Mouse (Mus musculus) kidney, adult 9 months (tissue): ENCODE measurements around the gene Tmem147.
"Not testable (repeated sequence)": the region's sequence is repeated elsewhere in the genome, so short reads cannot be mapped to it uniquely, and the experiment has no call there.

ENCODE experiments used
- DNase-seq: peaks from one replicate; pipeline ENCODE4 v3.0.0; 2022

Gene Tmem147

DNA sequence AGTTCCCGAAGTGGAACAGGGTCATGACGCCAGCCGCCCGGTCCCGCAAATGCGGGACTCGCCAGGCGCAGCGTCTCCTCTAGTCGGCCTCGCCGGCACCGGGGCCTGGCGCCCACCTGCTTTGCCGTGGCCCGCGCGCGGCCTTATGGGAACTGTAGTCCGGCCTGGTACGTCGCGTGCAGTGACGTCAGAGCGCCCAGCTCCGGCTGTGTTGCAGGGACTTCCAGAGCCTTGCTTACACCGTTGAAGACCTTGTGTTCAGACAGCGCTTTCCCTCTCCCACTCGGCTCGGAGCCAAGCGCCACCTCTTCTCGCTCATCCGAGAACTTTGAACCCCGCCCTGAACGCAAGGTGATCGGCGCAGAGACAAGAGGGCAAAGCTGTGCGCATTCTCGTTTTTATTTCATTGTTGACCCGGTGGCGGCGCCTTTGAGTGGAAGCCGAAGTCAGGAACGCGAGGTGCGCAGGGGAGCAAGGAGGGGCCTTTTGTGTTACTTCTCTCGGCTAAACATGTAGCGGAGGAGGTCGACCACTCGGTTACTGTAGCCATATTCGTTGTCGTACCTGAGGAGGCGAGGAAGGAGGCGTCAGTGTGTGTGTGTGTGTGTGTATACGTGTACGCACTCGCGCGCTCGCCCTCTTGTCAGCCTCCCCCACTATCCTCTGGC, at the start of gene Tmem147:
Gene Tmem147, minus strand, starts transcription at position 145 of the 668 bp plus-strand sequence.
- peak; percentile 98 for DNase-seq

DNA sequence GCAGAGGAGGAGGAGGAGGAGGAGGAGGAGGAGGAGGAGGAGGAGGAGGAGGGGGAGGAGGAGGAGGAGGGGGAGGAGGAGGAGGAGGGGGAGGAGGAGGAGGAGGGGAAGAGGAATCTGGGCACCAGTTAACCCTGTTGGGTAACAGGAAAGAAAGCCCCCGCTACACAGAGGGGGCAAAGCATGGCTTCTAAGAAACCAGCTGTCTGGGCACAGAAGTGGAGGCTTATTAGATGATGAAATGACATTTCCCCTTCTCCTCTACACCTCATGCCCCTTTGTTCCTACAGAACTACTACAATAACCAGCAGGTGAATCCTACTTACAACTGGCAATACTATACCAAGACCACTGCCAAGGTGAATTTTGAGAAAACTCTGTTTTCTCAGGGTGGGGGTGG, 48.6 kb upstream of the Tmem147 start:
- DNase-seq: no peak

DNA sequence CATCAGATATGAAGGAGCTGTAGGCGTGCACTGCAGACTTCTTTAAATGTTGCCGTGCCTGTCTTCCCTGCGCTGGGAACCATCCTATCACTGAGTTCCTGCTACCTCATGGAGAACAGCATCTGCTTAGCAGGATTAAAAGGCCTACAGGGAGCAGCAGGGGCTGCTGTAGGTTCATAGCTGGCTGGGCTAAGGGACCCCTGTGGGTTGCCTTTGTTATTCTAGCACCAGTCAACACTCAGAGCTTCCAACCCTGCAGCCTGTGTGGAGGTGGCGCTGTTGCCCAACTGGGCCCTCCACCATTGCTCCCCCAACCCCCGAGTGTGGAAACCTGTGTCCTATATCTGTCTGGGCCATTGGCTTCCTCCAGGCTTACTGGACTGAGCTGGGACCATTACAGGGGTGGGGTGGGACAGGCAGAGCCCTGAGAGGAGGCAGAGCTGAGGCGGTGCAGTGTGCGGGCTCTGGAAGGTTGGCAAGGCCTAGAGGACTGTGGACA, 47.8 kb upstream of the Tmem147 start:
- DNase-seq: no peak

DNA sequence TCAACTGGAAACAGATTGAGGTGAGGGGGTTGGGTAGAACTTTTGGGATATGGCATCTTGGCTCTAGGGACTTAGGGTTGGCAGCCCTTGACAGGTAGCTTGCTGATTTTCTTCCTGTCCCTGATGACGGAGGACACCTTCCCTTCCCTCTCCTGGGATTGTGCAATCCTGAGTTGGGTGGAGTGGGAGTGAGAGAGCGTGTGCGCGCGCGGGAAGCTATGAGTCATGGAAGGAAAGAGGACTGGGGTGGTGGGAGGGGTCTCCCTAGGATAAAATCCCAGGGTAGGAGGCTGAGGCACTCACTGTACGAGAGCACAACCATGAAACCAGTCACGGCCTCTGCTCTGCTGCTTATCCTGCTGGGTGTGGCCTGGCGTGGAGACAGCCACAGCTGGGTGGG, 46.8 kb upstream of the Tmem147 start:
- DNase-seq: no peak

DNA sequence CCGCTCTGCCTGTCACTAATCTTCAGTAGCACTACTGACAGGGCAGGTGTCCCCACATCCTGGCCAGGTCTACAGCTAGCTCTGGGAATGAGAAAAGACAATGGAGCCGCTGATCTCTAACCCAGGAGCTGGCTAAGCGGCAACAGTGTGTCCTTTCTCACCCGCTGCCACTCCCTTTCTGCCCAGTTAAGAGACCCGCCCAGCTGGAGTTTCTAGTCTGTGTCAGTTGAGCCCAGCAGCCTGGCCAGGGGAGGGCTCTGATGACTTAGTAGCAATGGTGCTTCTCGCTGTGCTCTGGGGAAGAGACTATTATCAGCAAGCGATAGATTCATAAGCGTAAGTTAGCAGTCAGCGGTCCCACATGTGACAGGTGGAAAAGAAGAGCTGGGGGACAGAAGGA, 39.9 kb upstream of the Tmem147 start:
- no peak for DNase-seq

DNA sequence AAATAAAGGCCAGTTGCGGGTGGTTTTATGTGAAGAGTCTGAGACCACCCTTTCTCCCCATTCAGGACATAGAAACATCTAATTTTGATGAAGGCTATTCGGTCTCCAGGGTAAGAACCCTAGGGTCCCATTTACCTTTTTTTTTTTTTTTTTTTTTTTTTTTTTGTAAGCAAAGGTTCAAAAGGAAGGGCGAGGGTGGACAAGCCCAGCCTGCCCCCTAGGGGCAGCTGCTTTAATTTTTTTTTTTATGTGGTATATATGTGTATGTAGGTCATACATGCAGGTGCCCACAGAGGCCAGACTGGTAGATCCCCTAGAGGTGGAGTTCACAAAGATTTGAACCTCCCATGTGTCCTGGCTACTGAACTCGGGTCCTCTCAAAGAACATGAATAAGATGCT, 37.1 kb upstream of the Tmem147 start:
- no peak for DNase-seq

DNA sequence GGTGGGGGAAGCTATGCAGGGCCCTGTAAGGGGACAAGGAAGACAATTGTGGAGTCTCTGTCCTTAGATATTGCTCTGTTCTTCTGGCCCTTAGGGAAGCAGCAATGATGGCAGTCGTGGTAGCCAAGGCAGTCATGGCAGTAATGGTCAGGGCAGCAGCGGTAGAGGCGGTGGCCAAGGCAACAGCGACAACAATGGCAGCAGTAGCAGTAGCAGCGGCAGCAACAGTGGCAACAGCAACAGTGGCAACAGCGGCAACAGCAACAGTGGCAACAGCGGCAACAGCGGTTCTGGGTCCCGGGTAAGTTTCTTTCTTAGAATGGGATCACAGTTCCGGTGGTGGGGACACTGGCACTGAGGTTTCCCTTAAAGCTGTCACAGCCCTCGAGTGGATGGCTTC, 35.8 kb upstream of the Tmem147 start:
- DNase-seq: no peak

DNA sequence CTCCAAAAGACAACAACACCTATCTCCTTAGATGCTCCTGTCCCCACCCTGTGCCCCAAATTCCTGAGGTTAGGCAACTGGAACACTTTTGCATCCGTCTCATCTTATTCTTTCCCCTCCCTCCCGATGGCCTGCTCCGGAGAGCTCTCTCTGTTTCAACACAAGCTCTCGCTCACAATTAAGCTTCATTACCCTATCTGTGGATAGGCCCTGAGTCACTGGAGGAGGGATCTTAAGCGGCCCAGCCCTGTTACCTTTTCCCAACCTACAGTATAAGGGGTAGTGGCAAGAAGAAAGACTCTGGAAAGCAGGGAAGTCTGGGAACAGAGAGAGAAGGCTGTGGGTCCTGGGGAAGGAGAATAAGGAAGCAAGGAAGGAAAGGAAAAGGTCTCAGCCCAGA, 34.1 kb upstream of the Tmem147 start, which contains the start of gene Dmkn:
Gene Dmkn, plus strand, starts transcription at position 301 of the 400 bp plus-strand sequence.
- DNase-seq: no peak

DNA sequence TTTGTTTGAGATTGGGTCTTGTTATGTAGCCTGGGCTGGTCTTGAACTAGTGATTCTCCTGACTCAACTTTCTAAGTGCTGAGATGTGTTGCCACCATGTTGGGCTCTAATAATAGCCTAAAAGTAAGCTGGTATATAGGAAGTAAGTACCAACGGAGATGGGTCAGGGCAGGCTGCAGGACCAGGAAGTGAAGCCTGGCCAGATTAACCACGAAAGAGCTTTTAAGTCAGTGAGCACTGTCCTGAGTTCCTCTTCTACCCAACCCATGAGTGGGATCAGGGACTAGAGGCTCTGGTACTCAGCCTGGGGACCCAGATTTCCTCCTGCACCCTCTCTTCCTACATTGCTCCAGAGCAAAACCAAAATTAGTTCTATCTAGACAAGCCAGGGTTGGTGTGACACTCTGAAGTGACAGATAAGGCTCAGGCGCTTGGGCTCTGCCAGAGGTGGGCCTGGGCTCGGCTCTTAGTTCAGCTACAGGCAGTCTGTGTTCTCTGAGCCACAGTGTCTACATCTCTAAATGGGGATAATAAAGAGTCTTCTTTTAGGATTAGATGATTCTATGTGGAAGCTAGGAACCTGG, 32.5 kb upstream of the Tmem147 start:
- no peak for DNase-seq

DNA sequence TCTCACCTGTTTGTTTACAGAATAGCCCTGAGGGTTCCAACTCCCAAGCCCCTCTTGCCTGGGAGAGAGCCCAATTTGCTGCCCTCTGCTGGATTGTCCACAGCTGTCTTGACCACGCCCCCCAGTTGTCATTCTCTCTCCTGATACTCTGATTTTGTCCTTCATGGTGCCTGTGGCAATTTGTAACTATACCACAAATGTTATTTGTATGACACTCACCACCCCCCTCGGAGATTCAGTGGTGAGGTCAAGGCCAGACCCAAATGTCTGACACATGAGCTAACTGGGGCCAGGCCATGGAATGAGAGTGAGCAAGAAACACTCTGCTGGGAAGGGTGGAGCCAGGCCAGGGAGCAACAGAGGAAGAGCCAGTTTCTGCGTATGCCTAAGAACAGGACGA, 29.5 kb upstream of the Tmem147 start:
- peak; percentile 34 for DNase-seq

DNA sequence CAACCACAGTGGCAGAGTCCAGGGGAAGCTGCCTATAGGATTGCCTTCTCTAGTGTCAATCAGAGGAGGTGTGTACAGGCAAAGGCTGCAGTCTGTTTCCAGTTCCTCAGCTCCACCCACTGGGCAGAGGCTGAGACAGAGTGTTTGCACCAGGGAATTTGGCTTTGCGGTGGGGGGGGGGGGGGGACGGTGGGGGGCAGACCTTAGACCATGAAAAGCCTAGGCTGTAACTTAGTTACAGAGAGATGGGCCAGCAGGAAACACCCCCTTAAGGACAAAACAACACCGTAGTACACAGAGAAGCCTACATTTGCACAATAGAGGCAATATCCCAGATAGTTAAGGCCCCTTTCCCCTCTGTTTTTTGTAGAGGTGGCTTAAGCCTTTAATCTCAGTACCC, 27.7 kb upstream of the Tmem147 start:
- DNase-seq: no peak

DNA sequence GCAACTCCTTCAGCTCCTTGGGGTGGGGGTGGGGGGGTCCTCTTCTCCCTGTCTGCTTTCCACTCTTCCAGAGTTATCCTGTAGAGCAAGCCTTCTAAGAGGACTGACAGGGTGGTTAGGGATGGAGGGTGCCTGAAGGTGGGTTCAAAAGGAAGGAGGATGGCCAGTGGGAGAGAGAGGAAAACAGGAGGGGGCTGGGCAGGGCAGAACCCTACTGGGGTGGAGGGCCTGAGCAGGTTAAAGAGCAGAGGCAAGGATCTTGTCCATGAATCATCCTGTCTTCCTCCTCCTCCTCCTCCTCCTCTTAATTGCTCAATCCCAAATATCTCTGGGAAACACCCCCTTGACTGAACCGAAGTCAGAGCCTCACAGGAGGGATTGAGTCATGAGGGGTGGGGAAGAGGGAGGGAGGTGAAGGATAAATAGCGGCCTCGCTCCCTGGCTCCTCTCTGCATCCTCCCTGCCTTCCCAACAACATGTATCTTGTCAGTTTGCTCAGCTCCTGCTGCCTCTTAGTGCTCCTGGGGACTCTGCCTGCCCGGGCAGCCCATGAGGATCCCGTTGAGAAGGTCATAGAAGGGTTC, 21.8 kb upstream of the Tmem147 start, which contains the start of gene Sbsn:
Gene Sbsn, plus strand, starts transcription at position 386 of the 584 bp plus-strand sequence.
- DNase-seq: no peak

DNA sequence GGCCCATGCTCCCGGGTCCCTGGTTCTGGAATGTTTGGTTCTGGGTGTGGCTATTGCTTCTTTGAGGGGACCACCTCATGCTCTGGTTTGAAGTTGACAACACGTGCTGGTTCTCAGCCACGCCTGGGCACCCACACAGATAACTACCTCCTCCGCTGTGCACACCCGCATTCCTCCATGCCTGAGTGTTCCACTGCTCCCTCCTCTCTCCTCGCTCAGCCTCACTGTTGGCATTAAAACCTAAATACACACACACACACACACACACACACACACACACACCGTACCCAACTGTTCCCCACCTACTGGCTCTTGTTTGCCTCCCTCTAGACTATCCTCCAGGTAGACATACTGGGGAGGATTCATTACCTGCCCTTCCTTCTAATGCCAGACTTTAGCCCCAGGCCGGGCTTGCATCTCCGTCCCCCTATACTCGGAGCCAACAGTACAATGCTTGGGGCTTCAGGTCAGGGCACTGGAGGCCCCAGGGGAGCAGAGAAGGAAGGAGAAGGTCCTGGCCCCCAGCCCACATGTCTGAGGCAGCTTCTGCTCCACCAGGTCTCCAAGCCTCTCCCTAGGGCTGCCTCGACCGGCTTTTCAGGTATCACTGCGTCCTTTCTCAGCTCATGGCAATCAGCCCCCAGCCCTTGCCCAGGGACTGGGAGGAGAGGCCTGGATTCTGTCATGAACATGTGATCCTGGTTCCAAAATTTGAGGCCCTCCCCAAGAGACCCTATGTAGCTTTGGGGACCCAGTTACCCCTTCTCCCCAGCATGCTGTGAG, 20.7 kb upstream of the Tmem147 start:
- no peak for DNase-seq

DNA sequence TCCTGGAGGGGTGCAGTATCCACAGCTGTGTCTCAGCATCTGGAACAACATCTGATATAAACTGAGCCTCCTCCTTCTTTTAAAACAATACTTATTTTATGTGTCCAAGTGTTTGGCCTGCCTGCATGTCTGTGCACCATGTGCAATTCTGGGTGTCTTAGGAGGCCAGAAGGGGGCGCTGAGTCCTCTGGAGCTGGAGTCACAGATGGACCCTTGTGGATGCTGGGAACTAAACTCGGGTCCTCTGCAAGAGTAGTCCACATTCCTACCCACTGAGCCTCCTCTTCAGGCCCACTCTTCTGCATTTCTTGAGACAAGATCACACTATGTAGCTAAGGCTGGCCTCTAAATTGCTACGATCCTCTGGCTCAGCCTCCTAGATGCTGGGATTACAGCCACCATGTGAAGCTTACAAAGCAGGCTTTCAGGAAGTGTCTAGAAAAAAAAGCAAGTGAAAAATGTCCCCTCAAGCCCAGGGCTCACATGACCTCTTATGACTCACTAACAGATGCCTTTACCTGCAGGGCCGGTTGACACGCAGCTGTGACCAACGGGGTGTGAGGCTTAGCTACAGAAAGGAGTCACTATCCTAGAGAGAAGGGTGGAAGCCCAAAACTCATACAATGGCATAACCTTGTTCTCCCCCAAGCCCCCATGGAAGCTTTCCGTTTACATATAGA, 18.3 kb upstream of the Tmem147 start:
- DNase-seq: no peak

DNA sequence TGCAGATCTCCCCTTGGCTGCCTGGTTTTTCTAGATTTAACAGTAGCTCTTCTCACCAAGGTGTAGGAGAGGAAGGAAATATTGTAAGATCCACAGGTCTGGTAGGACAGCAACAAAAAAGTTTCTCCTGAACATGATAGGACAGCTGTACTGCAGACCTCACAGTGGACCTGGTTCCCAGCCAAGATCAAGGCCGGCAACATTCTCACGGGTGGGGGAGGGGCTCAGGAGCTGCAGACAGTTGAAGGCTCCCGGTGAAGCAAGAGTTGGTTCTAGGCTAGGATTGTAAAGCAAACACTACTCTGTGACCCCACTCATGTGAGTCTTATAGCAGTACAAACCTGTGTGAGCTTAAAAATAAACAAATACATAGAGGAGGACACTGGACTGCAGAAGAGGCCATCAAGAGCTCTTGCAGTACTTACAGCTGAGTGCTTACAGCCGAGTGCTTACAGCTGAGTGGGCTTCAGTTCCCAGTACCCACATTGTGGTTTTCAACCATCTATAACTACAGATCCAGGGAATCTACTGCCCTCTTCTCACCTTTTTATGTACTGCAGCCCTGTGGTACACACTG, 14.8 kb upstream of the Tmem147 start:
- DNase-seq: no peak

DNA sequence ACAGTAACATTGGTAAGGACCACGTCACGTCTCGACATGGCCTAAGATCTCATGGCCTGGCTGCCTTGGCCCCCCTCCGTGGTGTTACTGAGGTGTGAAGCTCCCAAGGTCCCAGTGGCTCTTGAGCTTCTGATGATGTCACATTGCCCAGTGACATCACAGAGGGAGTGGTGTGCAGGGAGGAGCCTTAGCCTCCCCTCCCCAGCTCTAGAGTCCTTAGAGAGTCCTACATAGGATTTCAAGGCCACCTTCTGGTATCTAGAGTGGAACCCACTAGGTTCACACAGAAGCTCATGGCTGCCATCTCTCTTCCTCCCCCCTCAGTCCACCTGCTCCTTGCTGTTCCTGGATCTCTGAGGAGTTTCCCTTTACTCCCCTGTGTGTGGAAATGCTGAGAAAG, 14.3 kb upstream of the Tmem147 start, which contains the start of gene Gapdhs:
Gene Gapdhs, minus strand, starts transcription at position 65 of the 400 bp plus-strand sequence.
- not testable (repeated sequence) for DNase-seq

DNA sequence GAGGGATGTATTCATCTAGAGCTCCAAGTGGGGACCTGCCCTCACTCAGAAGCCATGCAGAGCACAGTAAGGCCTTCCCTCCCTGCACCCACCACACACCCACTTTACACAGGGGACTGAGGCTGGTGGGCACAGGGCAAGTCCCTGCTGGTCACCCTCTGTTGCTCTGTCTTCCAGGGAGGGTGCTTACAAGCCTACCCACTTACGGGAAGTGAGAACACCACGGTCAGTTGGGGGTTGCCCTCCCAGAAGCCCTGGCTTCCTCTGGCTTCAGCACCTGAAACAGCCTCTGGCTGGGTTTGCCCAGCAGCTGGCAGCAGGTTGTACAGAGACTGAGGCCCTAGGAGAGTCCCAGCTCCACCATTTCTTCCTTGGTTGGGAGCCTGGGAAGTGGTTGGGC, 13.2 kb upstream of the Tmem147 start:
- DNase-seq: not testable (repeated sequence)

DNA sequence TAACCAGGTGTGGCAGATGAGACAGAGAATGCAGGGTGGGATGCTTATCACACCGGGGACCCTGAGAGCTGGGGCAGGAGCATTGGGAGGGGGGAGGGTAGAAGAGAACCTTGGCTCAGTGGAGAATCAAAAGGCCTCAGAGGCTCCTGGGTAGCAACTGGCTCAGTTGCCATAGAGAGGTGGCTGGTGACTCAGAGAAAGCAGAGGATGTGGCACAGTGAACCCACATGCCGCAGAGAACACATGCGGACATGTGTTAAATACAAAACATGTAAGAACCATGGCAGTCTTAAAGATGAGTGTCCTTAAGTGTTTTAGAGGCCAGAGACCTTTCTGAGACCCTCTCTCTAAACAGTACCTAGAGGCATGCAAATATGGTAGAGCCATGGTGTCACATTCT, 6.9 kb upstream of the Tmem147 start:
- DNase-seq: no peak

DNA sequence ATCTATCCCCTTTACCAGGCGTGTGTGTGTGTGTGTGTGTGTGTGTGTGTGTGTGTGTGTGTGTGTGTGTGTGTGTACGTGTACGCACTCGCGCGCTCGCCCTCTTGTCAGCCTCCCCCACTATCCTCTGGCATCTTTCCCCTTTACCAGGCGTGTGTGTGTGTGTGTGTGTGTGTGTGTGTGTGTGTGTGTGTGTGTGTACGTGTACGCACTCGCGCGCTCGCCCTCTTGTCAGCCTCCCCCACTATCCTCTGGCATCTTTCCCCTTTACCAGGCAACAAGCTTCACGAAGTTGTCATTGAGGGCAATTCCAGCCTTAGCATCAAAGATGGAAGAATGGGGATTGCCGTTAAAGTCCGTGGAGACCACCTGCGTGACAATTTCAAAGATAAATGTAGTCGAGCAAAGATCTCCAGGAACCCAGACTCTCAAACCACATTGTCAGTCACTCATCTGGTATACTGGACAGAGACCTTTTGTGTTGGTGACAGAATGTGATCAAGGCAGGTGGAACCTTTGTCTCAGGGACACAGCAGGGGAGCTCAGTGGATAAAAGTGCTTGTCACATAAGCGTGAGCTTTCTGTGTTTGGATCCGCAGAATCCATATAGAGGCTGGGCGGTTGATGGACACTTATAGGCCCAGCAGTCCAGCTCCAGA, 853 bp upstream of the Tmem147 start:
- DNase-seq: not testable (repeated sequence)

DNA sequence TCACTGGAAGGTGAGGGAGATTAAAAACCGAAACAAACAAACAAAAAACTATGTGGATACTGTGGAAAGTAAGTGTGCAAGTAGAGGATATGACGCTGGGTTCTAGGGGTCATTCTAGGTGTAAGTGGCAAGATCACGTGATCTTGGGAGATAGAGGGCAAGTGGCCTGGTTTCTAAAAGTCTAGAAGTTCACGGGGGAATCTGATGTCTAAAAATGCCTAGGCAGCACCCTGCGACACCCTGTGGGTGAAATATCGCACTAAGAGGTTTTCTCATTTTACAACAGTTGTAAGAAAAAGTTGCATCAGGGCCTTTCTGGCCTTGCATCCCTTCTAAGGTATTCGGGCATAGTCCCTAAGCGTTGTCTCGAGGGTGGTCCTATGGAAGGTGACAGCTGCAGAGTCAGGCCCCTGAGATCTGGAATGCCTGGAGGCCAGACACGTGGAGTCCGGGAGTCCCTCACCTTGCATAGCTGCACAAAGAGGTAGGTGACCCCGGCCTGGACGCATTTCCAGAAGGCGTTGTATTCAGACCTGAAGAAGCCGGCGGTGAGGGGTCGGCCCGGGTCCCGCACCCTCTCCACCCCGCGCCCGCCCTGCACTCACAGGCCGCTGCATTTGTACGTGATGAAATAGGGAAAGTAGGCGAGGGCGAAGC, 473 bp downstream of the Tmem147 start:
- peak; percentile 45 for DNase-seq

DNA sequence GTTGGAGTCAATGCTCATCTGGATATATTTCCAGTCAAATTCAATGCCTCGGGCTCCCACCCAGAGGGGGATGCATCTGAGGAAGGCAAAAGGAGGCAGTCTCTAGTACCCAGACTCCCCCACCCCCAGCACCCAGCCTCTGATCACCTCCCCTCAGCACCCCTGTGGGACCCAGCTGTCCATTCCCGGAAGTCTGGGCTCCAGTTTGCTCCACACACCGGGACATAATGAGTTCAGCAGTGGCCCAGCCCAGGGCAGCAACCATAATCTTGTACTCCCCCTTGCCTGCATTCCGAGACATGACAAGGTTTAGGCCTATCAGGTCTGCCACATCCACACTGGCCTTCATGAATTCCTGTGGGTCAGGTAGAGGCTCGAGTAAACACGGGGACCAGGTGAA, 1.1 kb downstream of the Tmem147 start:
- peak; percentile 26 for DNase-seq
